Mouse (Mus musculus) lung, postnatal 10 days (tissue): ENCODE results near the gene Mpp2.

Experiments
- DNase-seq: peaks from one replicate; pipeline ENCODE4 v3.0.0; 2021

Gene Mpp2

GRCm38 (mm10) chr11:102070426-102070825 is 17.9 kb downstream of the Mpp2 start:
- DNase-seq: no peak

- no peak for DNase-seq
Measured at GRCm38 (mm10) chr11:102069633-102070032, 18.7 kb downstream of the Mpp2 start.

DNA sequence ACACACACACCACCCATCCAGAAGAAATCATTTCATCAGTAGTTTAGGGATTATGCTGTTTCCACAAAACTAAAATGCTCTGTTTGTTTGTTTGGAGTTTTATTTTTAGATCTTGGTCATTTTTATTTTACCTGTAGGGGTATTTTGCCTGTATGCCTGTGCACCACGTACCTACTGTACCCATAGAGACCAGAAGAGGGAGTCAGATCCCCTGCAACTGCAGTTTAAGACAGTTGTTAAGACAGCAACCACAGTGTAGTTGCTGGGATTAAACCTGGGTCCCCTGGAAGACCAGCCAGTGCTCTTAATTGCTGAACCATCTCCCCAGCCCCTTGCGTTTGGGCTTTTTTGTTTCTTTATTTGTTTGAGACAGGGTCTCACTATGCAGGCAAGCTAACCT is 19.3 kb downstream of the Mpp2 start:
- no peak for DNase-seq

DNA sequence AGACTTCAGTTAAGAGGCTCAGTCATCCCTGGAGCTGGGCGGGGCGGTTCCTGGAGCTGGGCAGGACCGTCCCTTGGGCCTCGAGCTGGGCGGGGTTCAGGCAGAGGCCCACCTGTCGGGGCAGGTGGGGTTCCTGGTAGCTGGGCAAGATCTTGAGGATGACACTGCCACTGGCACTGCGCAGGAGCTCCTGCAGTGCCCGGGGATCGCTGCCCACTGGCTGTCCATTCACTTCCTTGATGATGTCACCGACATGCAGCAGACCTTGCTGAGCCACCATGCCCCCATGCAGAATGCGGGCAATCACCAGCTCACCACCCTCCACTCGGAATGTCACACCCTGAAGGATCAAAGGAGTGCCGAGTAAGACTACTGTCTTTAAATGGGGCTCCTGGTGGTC is 25.2 kb downstream of the Mpp2 start:
- DNase-seq: no peak

DNA sequence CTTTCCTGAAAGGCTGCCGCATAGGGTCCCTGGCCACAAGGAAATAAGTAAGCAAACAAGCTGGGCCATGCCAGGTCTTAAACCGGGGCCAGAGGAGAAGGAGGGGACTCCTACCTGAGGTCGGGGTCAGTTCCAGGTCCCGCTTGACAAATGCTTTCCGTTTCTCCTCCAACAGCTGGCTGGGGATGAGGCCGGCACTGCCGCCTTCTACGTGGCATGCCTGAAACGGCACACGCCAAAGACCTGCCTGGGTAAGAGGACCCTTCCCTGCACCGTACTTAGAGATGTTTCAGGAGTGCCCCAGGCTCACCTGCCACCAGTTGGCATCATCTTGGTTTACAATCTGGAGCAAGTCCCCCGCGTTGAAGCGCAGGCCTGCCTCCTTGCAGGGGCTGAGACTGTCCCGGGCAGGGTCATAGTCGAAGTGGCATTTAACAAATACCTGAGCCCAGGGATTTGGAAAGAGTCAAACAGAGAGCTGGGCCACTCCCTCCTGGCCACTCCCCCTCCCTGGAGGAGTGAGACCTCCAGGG is 26.3 kb downstream of the Mpp2 start:
- no peak for DNase-seq

GRCm38 (mm10) chr11:102061236-102061940 is 26.9 kb downstream of the Mpp2 start:
- peak; percentile 85 for DNase-seq

DNA sequence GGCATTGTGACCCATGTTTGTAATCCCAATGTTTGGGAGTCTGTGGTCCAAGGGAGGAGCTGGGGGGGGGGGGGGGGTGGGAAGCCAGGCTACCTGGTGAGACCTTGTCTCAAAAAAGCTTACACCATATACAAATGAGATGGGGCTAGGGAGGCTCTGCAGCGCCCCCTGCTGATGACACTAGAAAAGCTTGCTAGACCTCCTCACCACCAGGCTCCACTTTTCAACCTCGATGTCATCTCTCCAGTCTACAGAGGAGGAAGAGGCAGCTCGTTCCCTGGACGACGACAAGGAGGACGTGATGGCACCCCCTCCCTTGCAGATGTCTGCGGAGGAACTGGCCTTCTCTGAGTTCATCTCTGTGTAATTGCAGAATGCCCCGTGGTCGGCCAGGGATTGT is 34.5 kb downstream of the Mpp2 start:
- peak; percentile 61 for DNase-seq

DNA sequence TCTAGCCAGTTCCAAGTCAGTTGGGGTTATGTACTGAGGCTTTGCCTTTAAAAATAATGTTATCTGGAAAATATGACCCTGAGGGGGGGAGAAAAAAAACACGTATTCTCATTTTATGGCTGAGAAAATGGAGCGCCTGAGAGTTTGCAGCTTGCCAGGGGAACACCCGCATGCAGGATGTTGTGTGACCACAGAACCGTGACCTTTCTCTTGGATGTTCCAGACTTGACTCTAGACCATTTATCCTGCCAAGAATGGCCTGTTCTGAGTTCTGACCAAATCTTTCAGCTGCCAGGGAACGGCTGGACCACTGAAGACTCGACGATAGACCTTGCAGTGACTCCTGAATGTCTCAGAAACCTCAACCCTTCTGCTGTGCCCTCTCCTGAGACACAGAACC is 35.1 kb downstream of the Mpp2 start:
- DNase-seq: peak; percentile 57

- DNase-seq: no peak
Measured at GRCm38 (mm10) chr11:102052697-102053096, 35.6 kb downstream of the Mpp2 start.

DNA sequence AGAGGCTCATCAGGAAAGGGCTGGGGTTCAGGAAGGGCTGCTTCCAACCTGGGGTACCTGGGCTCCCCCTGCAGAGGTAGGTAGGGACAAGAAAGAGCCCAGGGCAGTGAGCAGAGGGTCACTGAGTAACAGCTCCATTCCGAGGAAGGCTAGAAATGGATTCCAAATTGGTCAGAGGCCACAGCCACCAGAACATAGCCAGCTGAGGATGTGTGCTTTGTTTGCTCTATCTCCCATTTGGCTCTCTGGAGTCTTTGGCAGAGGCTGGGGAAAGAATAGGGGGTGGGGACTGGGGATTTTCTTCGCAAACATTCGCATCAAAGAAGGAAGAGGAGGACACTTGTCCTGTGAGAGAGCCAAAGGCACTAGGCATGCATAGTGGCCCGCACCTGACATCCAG is 36.4 kb downstream of the Mpp2 start:
- peak; percentile 70 for DNase-seq

- peak; percentile 85 for DNase-seq
Measured at GRCm38 (mm10) chr11:102051541-102051940, 36.8 kb downstream of the Mpp2 start.

GRCm38 (mm10) chr11:102049875-102050482 is 38.3 kb downstream of the Mpp2 start:
- DNase-seq: no peak

DNA sequence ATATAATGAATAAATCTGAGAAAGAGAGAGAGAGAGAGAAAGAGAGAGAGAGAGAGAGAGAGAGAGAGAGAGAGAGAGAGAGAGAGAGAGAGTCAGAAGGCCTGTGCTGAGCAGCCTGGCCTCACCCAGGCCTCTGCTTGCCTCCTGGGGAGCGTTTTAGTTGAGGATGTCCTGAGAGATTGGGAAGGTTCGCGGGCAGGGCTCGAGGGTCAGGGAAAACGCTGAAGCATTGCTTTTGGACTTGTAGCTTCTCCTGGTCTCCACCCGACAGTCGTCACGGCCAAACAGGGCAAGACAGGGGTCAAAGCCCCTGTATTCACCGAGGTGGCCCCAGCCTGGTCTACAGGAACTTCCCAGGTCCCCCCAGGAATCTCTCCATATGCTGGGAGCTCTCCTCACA is 41.7 kb downstream of the Mpp2 start:
- no peak for DNase-seq

DNA sequence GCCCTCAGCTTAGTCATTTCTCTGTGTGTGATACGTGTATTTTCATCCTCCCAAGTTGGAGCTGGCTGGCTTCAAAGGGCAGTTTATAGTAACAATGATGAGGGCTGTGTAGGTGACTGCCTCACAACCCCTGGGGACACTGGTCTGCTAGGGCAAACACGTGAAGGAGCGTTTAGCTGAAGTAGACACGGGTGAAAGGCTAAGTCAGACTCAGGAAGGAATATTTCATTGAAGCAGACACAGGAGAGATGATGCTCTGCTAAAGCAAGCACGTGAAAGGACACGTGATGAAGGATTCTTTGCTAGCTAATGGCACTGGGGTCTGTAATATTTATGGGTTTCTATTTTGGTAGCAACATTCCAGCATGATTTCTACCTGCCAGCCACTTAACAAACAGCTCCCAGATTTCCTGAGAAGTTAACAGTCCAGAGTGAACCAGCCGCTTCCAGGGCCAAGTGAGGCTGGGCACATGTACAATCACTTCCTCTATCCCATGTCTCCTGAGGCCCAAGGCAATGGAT is 43.6 kb downstream of the Mpp2 start:
- DNase-seq: no peak

- DNase-seq: no peak
Measured at GRCm38 (mm10) chr11:102043381-102043780, 44.9 kb downstream of the Mpp2 start.

- DNase-seq: no peak
Measured at GRCm38 (mm10) chr11:102042971-102043370, 45.3 kb downstream of the Mpp2 start.

DNA sequence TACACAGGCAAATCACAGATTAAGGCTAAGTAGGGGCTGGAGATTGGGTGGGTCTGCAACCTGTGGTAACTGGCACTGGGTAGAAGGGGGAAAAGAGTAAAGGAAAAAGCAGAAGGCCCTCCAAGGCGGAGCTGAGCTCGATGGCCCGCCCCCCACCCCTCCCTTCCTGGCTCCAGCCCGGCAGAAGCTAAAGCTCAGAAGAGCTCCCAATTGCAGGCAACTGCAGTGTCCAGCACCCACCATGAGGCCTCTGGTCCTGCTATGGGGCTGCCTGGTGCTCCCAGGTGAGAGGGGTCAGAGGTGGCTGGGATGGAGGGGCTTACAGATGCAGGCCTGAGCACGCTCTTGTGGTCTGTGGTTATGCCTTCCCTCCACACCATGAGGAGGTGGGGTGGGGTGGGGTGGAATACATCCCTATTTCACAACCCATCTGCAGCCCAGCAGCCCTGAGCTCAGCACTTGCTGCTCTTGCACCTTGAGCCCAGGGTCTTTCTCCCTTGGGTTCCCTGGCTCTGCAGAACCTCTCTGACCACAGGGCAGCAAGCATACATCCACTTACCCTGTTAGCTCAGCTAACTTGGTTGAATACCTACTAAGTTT is 46.9 kb downstream of the Mpp2 start, which contains the start of gene Cd300lg:
Gene Cd300lg, plus strand, starts transcription at position 160 of the 600 bp plus-strand sequence.
- no peak for DNase-seq

GRCm38 (mm10) chr11:102040646-102041045 is 47.7 kb downstream of the Mpp2 start:
- DNase-seq: no peak

DNA sequence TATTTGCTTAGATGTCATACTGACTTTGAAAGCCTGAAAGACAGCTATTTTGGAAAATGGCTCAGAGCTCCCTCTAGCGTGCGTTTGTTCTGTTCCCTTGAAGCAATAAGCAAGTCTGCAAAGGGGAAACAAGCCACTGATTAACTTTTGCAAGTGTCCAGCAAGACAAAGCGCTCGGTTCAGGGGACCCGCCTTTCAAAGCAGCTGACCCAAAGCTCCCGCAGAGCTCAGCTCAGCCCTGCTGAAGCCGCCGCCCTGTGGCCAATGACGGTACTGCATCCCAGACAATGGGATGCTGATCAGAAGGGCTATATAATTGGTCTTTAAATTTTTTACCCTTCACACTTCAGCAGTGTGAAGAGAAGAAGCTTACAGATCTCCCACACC is 48.2 kb downstream of the Mpp2 start:
- DNase-seq: peak; percentile 95

DNA sequence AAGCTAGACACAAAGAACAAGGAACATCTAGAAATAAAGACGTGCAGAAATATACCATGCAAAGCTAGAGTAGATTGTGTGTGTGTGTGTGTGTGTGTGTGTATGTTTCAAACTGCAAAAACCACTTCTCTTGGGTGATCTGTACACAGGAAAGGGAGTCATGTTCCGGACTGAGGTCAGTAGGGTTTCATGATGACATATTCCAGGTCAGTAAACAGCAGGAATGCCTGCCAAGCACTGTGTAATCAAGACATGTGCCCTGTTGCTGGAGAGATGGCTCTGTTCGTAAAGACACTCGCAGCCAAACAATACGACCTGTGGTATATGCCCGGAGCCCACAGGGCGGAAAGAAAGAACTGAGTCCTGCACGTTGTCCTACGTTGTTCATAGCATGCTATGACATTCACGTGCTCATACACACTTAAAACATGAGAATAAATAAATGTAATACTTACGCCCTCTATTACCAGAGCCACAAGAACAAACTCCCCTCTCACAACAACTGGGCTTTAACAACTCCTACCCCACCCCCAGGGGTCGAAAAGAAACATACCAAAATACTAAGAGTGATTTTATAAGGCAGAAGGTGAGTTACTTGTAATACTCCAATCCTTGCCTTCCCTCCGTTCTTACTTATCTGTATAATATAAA is 48.7 kb downstream of the Mpp2 start:
- peak; percentile 53 for DNase-seq

DNA sequence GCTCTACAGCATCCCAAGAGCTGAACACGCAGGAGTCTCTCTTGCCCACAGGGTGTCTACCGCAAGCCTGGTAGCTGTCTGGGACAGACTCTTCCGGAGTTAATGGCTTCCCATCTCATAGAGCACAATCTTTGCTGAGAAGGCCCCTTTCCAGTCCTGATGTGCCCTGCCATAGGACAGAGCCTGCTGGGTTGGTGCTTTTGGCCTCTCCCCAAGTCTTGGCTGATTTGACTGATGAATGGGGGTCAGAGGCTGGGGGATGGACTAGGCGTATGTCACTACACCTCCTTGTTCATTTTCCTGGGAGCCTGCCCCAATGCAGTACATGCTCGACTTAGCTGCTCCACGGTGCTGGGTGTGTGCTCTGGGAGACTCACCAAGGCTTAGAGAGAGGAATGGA is 50.5 kb downstream of the Mpp2 start:
- DNase-seq: no peak

GRCm38 (mm10) chr11:102036336-102036735 is 52.0 kb downstream of the Mpp2 start:
- DNase-seq: no peak

DNA sequence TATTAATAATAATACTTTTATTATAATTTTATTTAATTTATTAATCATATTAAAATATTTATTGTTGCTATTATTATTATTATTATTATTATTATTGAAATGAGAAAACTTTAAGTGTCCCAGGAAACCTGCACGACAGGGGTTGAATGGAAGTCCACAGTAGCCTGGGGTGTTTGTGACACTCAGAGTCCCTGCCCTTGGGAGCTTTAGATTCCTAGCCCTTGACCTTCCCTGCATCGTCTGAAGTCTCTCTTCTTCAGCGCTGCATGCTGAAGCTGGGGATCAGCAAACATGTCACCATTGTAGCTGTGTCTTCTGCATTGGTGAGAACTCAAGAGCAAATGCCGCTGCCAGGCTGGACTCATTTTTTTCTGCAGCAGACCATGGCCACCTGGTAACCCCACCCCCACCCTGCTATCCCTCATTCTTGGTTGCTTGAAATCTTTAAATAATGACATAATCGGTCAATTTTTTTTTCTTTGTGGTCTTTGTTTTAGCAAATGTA is 52.8 kb downstream of the Mpp2 start:
- DNase-seq: no peak
